Mouse (Mus musculus) liver, embryonic 11.5 days (tissue): ENCODE results near the gene Mia2. TPM values are rescaled to one million over a fixed set of nuclear protein-coding genes. Genes with fewer than 3 reads are reported as not detected.

ENCODE experiments used
- ATAC-seq: fragments of 200-750 bp; cut with Nextera tagmentation; replicated peaks from 2 replicates; pipeline ENCODE4 v1.8.0; 2017; ENCODE audit warnings: moderate number of reproducible peaks, mild to moderate bottlenecking, moderate TSS enrichment, moderate library complexity; ENCODE audit not compliant: low FRiP score
- DNase-seq: peaks from one replicate; pipeline ENCODE4 v3.0.0-alpha.2; 2017; ENCODE audit warnings: low spot score
- H3K27ac ChIP-seq: fragments of 300-500 bp; sonication (generic); 2 replicates; pipeline ENCODE4 v1.5.1; 2014; ENCODE audit warnings: mild to moderate bottlenecking, low read depth, low read length, control low read depth
- H3K27me3 ChIP-seq: fragments of 300-500 bp; sonication (generic); replicated peaks from 2 replicates; pipeline ENCODE4 v1.6.1; 2014; ENCODE audit warnings: low read length, mixed read lengths; ENCODE audit not compliant: control insufficient read depth, insufficient read depth
- H3K36me3 ChIP-seq: fragments of 300-500 bp; sonication (generic); 2 replicates; pipeline ENCODE4 v1.6.1; 2014; ENCODE audit warnings: mild to moderate bottlenecking, low read length, moderate library complexity, mixed read lengths; ENCODE audit not compliant: control insufficient read depth, insufficient read depth
- H3K4me1 ChIP-seq: fragments of 300-500 bp; sonication (generic); replicated peaks from 2 replicates; pipeline ENCODE4 v1.6.1; 2014; ENCODE audit warnings: low read length, mixed read lengths; ENCODE audit not compliant: control insufficient read depth, insufficient read depth
- H3K4me2 ChIP-seq: fragments of 300-500 bp; sonication (generic); 2 replicates; pipeline ENCODE4 v1.6.1; 2014; ENCODE audit warnings: mild to moderate bottlenecking, control low read depth, moderate library complexity
- H3K4me3 ChIP-seq: fragments of 300-500 bp; sonication (generic); 2 replicates; pipeline ENCODE4 v1.5.1; 2014; ENCODE audit warnings: low read depth, low read length, control low read depth
- H3K9ac ChIP-seq: fragments of 300-500 bp; sonication (generic); 2 replicates; pipeline ENCODE4 v1.6.1; 2014; ENCODE audit warnings: low read depth, low read length, control low read depth
- H3K9me3 ChIP-seq: fragments of 300-500 bp; sonication (generic); 2 replicates; pipeline ENCODE4 v1.6.1; 2016; ENCODE audit warnings: low read length, inconsistent platforms, mixed read lengths; ENCODE audit not compliant: control insufficient read depth
- WGBS: fragments of 180-500 bp; shearing (Covaris S2); extraction: QIAGEN DNeasy Blood & Tissue Kit; methylation state at CpG from one replicate; pipeline ENCODE4 v1.1.7; 2014; 5-methylcytosine and 5-hydroxymethylcytosine counted together
- polyA plus RNA-seq: library from polyadenylated mRNA; unstranded; fragments of >200 nt; fragmentation: Nextera tagmentation; extraction: Ambion mirVana; gene quantifications from 2 replicates; pipeline ENCODE4 v1.2.1, GENCODE M21; 2014

Gene Mia2
- polyA plus RNA-seq, 1 experiment from 2014 or later, result 79.7 TPM

DNA sequence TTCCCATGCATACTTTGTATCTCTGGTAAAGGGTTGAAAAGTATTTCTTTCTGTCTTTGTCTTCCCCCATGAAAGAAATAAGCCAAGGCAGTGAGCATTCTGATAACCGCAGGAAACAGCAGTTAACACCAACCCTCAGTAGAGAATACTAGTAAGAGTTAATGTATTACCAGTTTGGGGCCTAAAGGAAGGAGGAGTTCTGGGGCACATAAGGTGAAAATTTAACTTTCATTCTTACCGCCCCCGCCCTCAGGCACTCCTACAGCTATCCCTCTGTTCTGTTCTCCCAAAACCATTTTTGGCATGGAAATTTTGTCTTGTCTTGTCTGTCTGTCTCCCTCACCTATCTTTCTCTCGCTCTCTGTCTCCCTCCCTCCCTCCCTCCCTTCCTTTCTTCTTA, 54.1 kb downstream of the Mia2 start:
- Histone ChIP-seq H3K9ac (no peak overlapping the region), H3K27ac (peak overlapping the region; percentile 13; the same call in 1 of the 2 replicates), H3K4me2 (no peak overlapping the region), H3K4me1 (no peaks in the 10 kb centered on the region; the same call in 1 of the 2 replicates), H3K9me3 (no peaks in the 10 kb centered on the region), H3K4me3 (no peak overlapping the region), H3K36me3 (peaks cover 29% of the 10 kb centered on the region), H3K27me3 (no peaks in the 10 kb centered on the region)
- DNase-seq, result no peak
- 81% methylated on average over 4 of the region's 4 CpGs for WGBS
- no peak for ATAC-seq

- no peaks in the 10 kb centered on the region for H3K4me1 ChIP-seq
- no peak overlapping the region for H3K4me3 ChIP-seq
- H3K9ac ChIP-seq, result no peak overlapping the region
- peaks cover 30% of the 10 kb centered on the region for H3K36me3 ChIP-seq
- DNase-seq (no peak), ATAC-seq (no peak; the same call in 1 of the 2 replicates)
- no peaks in the 10 kb centered on the region for H3K9me3 ChIP-seq
- H3K27me3 ChIP-seq, result no peaks in the 10 kb centered on the region
- no peak overlapping the region for H3K4me2 ChIP-seq
- 64% methylated on average over 2 of the region's 2 CpGs for WGBS
- no peak overlapping the region for H3K27ac ChIP-seq
Measured at GRCm38 (mm10) chr12:59161091-59161490, 65.5 kb downstream of the Mia2 start.

GRCm38 (mm10) chr12:59162797-59163196, 67.2 kb downstream of the Mia2 start:
- Histone ChIP-seq H3K36me3 (peaks cover 27% of the 10 kb centered on the region), H3K27me3 (no peaks in the 10 kb centered on the region), H3K9me3 (no peaks in the 10 kb centered on the region), H3K4me3 (no peak overlapping the region), H3K27ac (no peak overlapping the region), H3K9ac (no peak overlapping the region), H3K4me2 (no peak overlapping the region), H3K4me1 (no peaks in the 10 kb centered on the region)
- no peak for ATAC-seq
- WGBS, result 92% methylated on average over 2 of the region's 2 CpGs
- DNase-seq, result no peak

- Histone ChIP-seq H3K4me3 (no peak overlapping the region), H3K27me3 (no peaks in the 10 kb centered on the region), H3K4me2 (no peak overlapping the region), H3K36me3 (peaks cover 18% of the 10 kb centered on the region), H3K9me3 (no peaks in the 10 kb centered on the region), H3K27ac (no peak overlapping the region), H3K9ac (no peak overlapping the region), H3K4me1 (no peaks in the 10 kb centered on the region)
- WGBS, result 75% methylated on average over 6 of the region's 6 CpGs
- no peak for DNase-seq
- 0 out of 2 replicates have a peak, but pooled peaks have one; percentile 34 for ATAC-seq
Measured at GRCm38 (mm10) chr12:59164522-59164921, 68.9 kb downstream of the Mia2 start.

- Histone ChIP-seq H3K27ac (no peak overlapping the region), H3K27me3 (no peaks in the 10 kb centered on the region), H3K9me3 (no peaks in the 10 kb centered on the region), H3K4me2 (no peak overlapping the region), H3K4me1 (no peaks in the 10 kb centered on the region), H3K9ac (no peak overlapping the region), H3K36me3 (peaks cover 23% of the 10 kb centered on the region), H3K4me3 (no peak overlapping the region)
- WGBS, result 88% methylated on average over 4 of the region's 4 CpGs
- ATAC-seq (no peak), DNase-seq (no peak)
Measured at GRCm38 (mm10) chr12:59166557-59166956, 71.0 kb downstream of the Mia2 start.

DNA sequence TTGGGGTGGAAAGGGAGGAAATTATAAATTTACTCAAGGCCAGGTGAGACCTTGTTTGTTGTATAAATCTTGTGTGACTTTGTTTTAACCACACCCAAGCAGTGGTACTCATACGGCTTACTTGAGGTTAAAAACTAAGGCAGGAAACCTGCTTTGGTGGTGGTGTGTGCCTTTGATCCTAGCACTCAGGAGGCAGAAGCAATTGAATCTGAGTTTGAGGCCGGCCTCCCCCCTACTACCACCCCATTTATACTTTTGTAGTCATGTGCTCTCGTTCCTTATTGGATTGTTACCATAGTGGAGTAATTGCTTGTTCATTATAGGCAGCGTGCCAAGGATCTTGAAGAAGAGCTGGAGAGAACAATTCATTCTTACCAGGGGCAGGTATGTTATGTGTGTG, 74.3 kb downstream of the Mia2 start:
- Histone ChIP-seq H3K36me3 (peaks cover 23% of the 10 kb centered on the region; the same call in 1 of the 2 replicates), H3K4me2 (no peak overlapping the region), H3K4me1 (no peaks in the 10 kb centered on the region), H3K4me3 (no peak overlapping the region), H3K27me3 (no peaks in the 10 kb centered on the region), H3K9ac (no peak overlapping the region), H3K9me3 (no peaks in the 10 kb centered on the region), H3K27ac (no peak overlapping the region)
- 90% methylated on average over 4 of the region's 4 CpGs for WGBS
- DNase-seq (no peak), ATAC-seq (no peak)

DNA sequence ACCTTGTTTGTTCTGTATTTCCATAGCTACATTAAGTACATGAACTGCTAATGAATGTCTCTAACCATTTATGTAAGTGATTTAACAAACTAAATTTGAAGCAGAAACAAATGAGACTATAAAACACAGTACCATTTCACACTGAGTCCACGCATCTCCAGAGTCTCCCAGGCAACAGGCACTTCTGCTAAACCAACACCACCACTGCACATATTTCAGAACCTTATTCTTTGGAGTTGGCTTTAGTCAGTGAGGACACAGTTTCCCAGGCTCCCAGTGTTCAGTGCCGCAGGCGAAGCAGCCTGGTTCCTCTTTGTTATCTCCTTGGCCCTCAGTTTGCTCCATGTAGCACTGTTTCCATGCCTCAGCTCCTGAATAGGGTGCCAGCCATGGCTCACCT, 82.2 kb downstream of the Mia2 start:
- Histone ChIP-seq H3K9ac (no peak overlapping the region), H3K4me3 (no peak overlapping the region), H3K4me2 (no peak overlapping the region), H3K27ac (no peak overlapping the region), H3K9me3 (no peaks in the 10 kb centered on the region), H3K27me3 (no peaks in the 10 kb centered on the region), H3K36me3 (peaks cover 54% of the 10 kb centered on the region; the same call in 1 of the 2 replicates), H3K4me1 (no peaks in the 10 kb centered on the region)
- no peak for DNase-seq
- 87% methylated on average over 3 of the region's 3 CpGs for WGBS
- no peak for ATAC-seq

DNA sequence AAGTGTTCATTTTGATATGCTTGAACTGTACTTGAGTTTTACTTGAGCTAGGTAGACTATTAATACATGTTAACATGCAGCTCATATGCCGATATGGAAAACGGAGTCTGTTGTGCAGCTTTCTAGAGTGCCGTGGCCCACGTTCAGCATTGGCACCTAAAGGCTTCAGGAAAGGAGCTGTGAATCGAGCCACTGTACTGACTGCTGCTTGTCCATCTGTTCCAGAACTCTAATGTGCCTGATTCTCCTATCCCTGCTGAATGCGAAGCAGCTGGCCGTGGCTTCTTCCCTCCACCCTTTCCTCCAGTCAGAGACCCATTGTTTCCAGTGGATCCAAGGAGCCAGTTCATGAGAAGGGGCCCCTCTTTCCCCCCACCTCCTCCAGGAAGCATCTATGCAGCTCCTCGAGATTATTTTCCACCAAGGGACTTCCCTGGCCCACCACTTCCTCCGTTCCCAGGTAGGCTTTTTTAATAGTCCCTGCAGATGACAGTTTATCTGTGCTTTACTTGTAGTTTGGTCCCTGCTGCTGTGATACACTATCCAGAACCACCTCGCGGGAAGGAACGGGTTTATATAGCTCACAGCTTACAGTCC, 92.6 kb downstream of the Mia2 start:
- H3K27ac ChIP-seq, result no peak overlapping the region
- WGBS, result 87% methylated on average over 12 of the region's 12 CpGs
- DNase-seq (no peak), ATAC-seq (no peak)
- H3K4me1 ChIP-seq, result no peaks in the 10 kb centered on the region
- H3K27me3 ChIP-seq, result no peaks in the 10 kb centered on the region
- no peak overlapping the region for H3K4me3 ChIP-seq
- no peaks in the 10 kb centered on the region for H3K9me3 ChIP-seq
- peaks cover 20% of the 10 kb centered on the region for H3K36me3 ChIP-seq
- no peak overlapping the region for H3K9ac ChIP-seq
- H3K4me2 ChIP-seq, result no peak overlapping the region

GRCm38 (mm10) chr12:59193637-59194036, 98.0 kb downstream of the Mia2 start:
- Histone ChIP-seq H3K9me3 (no peaks in the 10 kb centered on the region), H3K4me2 (no peak overlapping the region), H3K4me1 (peaks cover 10% of the 10 kb centered on the region), H3K27me3 (no peaks in the 10 kb centered on the region), H3K27ac (peak overlapping the region; percentile 70; the same call in 1 of the 2 replicates), H3K36me3 (peaks cover 2% of the 10 kb centered on the region; the same call in 1 of the 2 replicates), H3K4me3 (no peak overlapping the region), H3K9ac (no peak overlapping the region)
- ATAC-seq, result no peak
- 71% methylated on average over 3 of the region's 3 CpGs for WGBS
- no peak for DNase-seq
